Mouse (Mus musculus) midbrain, embryonic 14.5 days (tissue): ENCODE data around the gene Bmper. TPM values are rescaled to one million over a fixed set of nuclear protein-coding genes. Genes with fewer than 3 reads are reported as not detected.

Experiments
- ATAC-seq: fragments of 200-750 bp; cut with Nextera tagmentation; 2 replicates; pipeline ENCODE4 v1.8.0; 2017; ENCODE audit warnings: moderate number of reproducible peaks, moderate library complexity; ENCODE audit not compliant: low FRiP score, low TSS enrichment
- DNase-seq: peaks from one replicate; pipeline ENCODE4 v3.0.0-alpha.2; 2015
- H3K27ac ChIP-seq: fragments of 300-500 bp; sonication (generic); replicated peaks from 2 replicates; pipeline ENCODE4 v1.5.1; 2014; ENCODE audit warnings: mild to moderate bottlenecking, low read depth, low read length, moderate library complexity
- H3K27me3 ChIP-seq: fragments of 300-500 bp; sonication (generic); 2 replicates; pipeline ENCODE4 v1.6.1; 2014; ENCODE audit warnings: low read length, control low read depth, mixed read lengths; ENCODE audit not compliant: control insufficient read depth, insufficient read depth
- H3K36me3 ChIP-seq: fragments of 300-500 bp; sonication (generic); 2 replicates; pipeline ENCODE4 v1.6.1; 2014; ENCODE audit warnings: low read length, control low read depth; ENCODE audit not compliant: control insufficient read depth, insufficient read depth
- H3K4me1 ChIP-seq: fragments of 300-500 bp; sonication (generic); 2 replicates; pipeline ENCODE4 v1.6.1; 2014; ENCODE audit warnings: mild to moderate bottlenecking, antibody characterized with exemption, low read length, control low read depth; ENCODE audit not compliant: control insufficient read depth, insufficient read depth
- H3K4me2 ChIP-seq: fragments of 300-500 bp; sonication (generic); 2 replicates; pipeline ENCODE4 v1.6.1; 2014; ENCODE audit warnings: mild to moderate bottlenecking, low read length, moderate library complexity
- H3K4me3 ChIP-seq: fragments of 300-500 bp; sonication (generic); replicated peaks from 2 replicates; pipeline ENCODE4 v1.5.1; 2014; ENCODE audit warnings: low read depth, low read length
- H3K9ac ChIP-seq: fragments of 300-500 bp; sonication (generic); replicated peaks from 2 replicates; pipeline ENCODE4 v1.6.1; 2014; ENCODE audit warnings: mild to moderate bottlenecking, low read length, moderate library complexity
- H3K9me3 ChIP-seq: fragments of 300-500 bp; sonication (generic); 2 replicates; pipeline ENCODE4 v1.6.1; 2016; ENCODE audit warnings: low read length, control low read depth, mixed read lengths; ENCODE audit not compliant: control insufficient read depth
- WGBS: fragments of 180-500 bp; shearing (Covaris S2); extraction: QIAGEN DNeasy Blood & Tissue Kit; methylation state at CpG from one replicate; pipeline ENCODE4 v1.1.7; 2014; 5-methylcytosine and 5-hydroxymethylcytosine counted together
- polyA plus RNA-seq: library from polyadenylated mRNA; unstranded; fragments of >200 nt; fragmentation: Nextera tagmentation; extraction: Ambion mirVana; gene quantifications from 2 replicates; pipeline ENCODE4 v1.2.1, GENCODE M21; 2014

Gene Bmper
- polyA plus RNA-seq, 1 experiment from 2014 or later, result 5.3 TPM

DNA sequence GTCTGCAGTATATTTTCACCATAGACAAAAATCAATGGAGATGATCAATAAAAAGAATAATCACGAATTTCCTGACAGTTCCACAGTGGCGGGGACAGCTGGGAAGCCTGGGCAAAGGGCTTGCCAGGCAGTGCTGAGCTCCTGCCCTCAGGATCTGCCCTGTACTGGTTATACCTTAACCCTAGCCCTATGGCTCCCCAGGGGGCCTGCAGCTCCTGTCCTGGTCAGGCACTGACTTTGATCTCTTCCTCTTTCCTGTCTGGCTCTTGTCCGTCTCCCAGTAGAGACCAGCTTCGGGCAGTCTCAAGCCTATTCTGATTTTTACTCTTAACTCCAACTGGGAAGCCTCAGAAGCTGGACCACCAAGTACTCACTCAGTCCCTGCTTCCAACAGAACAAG lies 22.0 kb upstream of the Bmper start:
- Histone ChIP-seq H3K4me1 (peaks cover 24% of the 10 kb centered on the region), H3K36me3 (no peaks in the 10 kb centered on the region), H3K27ac (no peak overlapping the region), H3K4me2 (no peak overlapping the region), H3K4me3 (no peak overlapping the region), H3K27me3 (peaks cover 4% of the 10 kb centered on the region; the same call in 1 of the 2 replicates), H3K9ac (no peak overlapping the region), H3K9me3 (no peaks in the 10 kb centered on the region)
- no peak for DNase-seq
- ATAC-seq, result no peak
- 77% methylated on average over 4 of the region's 4 CpGs for WGBS

DNA sequence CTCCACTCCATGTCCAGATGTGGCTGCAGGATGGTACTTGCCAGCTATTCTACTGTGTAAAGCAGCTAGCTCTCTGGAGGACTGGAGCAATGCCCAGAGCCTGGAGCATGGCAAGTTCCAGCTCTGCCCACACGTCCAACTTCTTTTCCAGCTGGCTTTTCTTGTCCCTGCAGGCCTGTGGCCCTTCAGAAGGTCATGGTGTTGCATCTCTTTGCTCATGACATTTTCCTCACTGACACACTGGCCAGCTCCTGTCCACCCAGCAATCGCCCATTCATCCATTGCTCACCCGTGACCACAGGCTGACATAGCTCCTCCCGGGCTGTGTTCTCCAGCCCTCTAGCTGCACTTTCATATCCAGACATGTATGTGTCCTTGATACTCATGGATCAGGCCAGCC lies 20.4 kb upstream of the Bmper start:
- H3K27me3 ChIP-seq, result peaks cover 4% of the 10 kb centered on the region; the same call in 1 of the 2 replicates
- DNase-seq, result no peak
- H3K9ac ChIP-seq, result no peak overlapping the region
- 64% methylated on average over 4 of the region's 4 CpGs for WGBS
- no peak overlapping the region for H3K27ac ChIP-seq
- no peak overlapping the region for H3K4me3 ChIP-seq
- H3K9me3 ChIP-seq, result no peaks in the 10 kb centered on the region
- H3K4me1 ChIP-seq, result peaks cover 24% of the 10 kb centered on the region
- H3K4me2 ChIP-seq, result no peak overlapping the region
- no peak for ATAC-seq
- H3K36me3 ChIP-seq, result no peaks in the 10 kb centered on the region

DNA sequence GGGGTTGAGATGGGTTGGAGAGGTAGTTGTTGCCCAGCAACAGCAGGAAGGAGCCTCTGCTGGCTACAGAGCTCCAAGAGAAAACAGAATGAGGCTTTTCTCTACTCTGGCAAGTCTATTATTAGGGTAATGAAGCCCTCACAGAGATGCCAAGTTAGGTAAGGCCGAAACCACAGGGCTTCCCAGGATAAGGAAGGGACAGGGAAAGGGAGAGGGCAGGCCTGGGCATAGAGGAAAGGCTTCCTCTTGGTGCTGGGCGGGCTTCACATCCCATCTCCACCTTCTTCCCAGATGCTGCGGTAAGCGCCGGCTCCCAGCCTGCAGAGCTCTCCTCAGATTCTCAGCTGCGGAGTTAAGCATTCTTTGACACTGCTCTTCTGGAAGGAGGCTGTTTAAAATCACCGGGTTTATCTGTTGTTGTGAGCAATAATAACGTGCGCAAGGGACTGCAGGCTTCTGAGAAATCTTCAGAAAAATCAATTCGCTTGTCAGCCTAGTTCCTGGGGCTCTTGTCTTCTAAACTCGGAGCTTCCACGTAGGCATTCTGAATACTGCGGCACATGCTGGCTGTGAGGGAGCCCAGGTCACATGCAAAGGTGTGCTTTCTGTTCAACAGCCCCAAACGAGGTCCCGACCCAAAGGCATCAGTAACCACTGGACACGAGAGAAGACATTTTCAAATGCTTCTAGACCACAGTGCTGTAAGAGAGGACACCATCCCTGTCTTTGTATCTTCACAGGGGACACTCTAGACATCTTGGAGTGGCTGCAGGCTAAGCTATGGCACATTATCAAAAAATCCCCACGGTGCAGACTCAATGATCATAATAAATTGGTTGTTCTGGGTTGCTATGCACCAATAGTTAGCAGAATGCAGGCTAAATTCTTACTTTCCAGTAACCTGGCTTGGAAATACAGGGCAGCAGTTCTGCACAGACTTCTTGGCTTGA lies 18.3 kb upstream of the Bmper start:
- whole genome bisulfite sequencing, result 6% methylated on average over 17 of the region's 17 CpGs

DNA sequence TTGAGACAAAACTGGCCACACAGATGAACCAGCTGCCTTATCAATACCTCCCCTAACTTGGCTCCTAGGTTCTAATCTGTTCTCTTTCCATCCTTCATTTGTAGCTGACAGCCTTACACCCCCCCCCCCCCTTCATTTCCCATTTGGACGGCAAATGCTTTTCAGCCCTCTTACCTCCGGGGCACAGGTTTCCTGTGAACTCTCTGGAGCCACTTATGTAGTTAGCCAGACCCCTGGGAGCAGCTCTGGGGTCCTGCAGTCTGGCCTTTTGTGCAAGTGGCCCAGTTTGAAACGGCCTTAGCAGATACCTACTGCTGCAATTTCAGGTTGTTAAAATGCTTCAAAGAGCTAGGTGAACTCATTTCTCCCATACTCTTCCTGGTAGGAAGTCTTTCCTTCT lies 17.6 kb upstream of the Bmper start:
- Histone ChIP-seq H3K9ac (no peak overlapping the region), H3K27me3 (peaks cover 4% of the 10 kb centered on the region; the same call in 1 of the 2 replicates), H3K36me3 (no peaks in the 10 kb centered on the region), H3K27ac (peak overlapping the region; percentile 38; the same call in 1 of the 2 replicates), H3K4me1 (peaks cover 24% of the 10 kb centered on the region), H3K4me2 (peak overlapping the region; percentile 44; the same call in 1 of the 2 replicates), H3K9me3 (no peaks in the 10 kb centered on the region), H3K4me3 (no peak overlapping the region)
- no peak for ATAC-seq
- 19% methylated on average over 3 of the region's 3 CpGs for WGBS
- DNase-seq, result no peak

More for the DNA sequence above, 18.3 kb upstream of the Bmper start:
- Histone ChIP-seq H3K4me2 (peak overlapping the region; percentile 44), H3K4me1 (peaks cover 24% of the 10 kb centered on the region), H3K27ac (peak overlapping the region; percentile 58), H3K9ac (peak overlapping the region; percentile 21; the same call in 1 of the 2 replicates), H3K36me3 (no peaks in the 10 kb centered on the region), H3K27me3 (peaks cover 4% of the 10 kb centered on the region; the same call in 1 of the 2 replicates), H3K4me3 (0 out of 2 replicates have a peak overlapping the region, but pooled peaks have one; percentile 2), H3K9me3 (no peaks in the 10 kb centered on the region)
- peak; percentile 71 for ATAC-seq
- peak; percentile 69 for DNase-seq

DNA sequence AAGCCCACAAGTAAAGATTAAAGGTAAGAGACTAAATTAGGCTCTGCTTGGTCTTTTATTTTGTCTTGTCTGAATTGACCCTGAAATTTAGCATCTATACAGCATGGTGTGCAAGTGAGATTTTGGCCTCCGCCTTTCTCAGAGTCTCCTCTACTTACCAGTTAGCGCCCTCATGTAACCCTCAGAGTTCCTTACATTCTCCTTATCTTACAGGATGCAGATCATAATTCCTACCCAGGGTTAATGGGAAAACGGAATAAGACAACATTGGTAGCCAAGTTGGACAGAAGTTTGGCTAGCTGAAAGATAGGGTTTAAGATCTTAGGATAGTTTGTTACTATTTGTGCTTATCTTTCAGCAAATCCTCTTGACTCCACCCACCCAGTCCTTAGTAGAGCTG lies 17.1 kb upstream of the Bmper start:
- Histone ChIP-seq H3K36me3 (no peaks in the 10 kb centered on the region), H3K27ac (no peak overlapping the region), H3K9me3 (no peaks in the 10 kb centered on the region), H3K4me1 (peaks cover 24% of the 10 kb centered on the region), H3K4me3 (no peak overlapping the region), H3K27me3 (peaks cover 4% of the 10 kb centered on the region; the same call in 1 of the 2 replicates), H3K9ac (no peak overlapping the region), H3K4me2 (no peak overlapping the region)
- DNase-seq (no peak), ATAC-seq (no peak)
- WGBS, result 89% methylated on average over 3 of the region's 3 CpGs

DNA sequence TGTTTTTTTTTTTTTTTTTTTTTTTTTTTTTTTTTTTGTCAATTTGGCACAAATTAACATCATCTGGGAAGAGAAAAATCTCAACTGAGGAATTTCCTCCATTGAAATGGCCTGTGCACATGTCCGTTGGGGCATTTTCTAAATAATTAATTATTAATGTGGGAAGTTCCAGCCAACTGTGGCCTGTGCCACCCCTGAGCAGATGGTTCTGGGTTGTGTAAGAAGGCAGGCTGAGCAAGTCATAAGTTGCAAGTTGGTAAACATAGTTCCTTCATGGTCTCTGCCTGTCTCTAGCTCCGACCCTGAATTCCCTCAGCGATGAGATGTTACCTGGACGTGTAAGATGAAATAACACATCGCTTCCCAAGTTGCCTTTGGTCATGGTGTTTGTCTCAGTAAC lies 16.7 kb upstream of the Bmper start:
- DNase-seq (no peak), ATAC-seq (no peak)
- Histone ChIP-seq H3K4me2 (no peak overlapping the region), H3K36me3 (no peaks in the 10 kb centered on the region), H3K27me3 (peaks cover 4% of the 10 kb centered on the region; the same call in 1 of the 2 replicates), H3K9me3 (no peaks in the 10 kb centered on the region), H3K4me3 (no peak overlapping the region), H3K9ac (no peak overlapping the region), H3K27ac (no peak overlapping the region), H3K4me1 (peaks cover 24% of the 10 kb centered on the region)
- WGBS, result 85% methylated on average over 5 of the region's 5 CpGs

DNA sequence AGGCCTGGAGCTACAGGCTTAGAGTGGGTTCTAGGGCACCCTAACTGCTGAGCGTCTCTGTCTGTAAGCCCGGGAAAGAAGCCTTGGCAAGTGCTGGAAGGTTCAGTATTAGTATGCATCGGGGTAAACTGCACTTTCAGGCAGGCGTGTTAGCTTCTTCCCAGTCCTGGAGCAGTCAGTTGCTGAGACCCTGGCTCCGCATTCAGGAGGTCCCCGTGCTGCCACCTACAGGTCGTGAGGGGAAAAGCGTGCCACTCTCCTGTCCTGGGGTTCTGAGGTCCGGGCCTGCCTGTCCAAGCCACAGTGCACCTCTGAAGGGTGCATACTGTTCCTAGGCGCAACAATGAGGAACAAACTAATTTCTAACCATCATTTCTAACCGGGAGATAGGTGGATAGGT lies 10.6 kb upstream of the Bmper start:
- no peak overlapping the region for H3K4me3 ChIP-seq
- 4% methylated on average over 11 of the region's 11 CpGs for WGBS
- H3K36me3 ChIP-seq, result no peaks in the 10 kb centered on the region
- H3K27me3 ChIP-seq, result no peaks in the 10 kb centered on the region
- H3K9ac ChIP-seq, result no peak overlapping the region
- H3K4me2 ChIP-seq, result no peak overlapping the region
- peak; percentile 83 for ATAC-seq
- H3K9me3 ChIP-seq, result no peaks in the 10 kb centered on the region
- no peak overlapping the region for H3K27ac ChIP-seq
- DNase-seq, result peak; percentile 92
- H3K4me1 ChIP-seq, result no peaks in the 10 kb centered on the region

DNA sequence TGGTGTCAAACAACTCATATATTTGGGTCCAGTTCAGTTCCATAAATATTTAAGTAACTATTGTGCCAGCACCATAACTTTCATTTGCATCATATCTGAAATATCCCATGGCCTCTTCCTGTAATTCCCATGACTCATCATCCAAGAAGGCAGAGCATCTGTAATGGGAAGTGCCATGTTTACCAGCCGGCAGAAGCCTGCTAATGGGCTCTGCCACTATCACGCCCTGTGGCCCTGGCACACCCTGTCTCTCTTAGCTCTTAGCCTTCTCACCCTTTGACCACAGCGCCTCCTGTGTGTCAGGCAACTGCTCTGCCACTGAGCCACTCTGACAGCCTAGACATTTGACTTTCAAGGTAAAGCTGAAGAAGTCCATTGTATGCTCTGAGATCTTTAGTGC lies 3.1 kb upstream of the Bmper start:
- H3K4me2 ChIP-seq, result no peak overlapping the region
- ATAC-seq (no peak), DNase-seq (no peak)
- no peaks in the 10 kb centered on the region for H3K9me3 ChIP-seq
- WGBS, result 55% methylated on average over 3 of the region's 3 CpGs
- peaks cover 6% of the 10 kb centered on the region; the same call in 1 of the 2 replicates for H3K4me1 ChIP-seq
- H3K9ac ChIP-seq, result no peak overlapping the region
- H3K27me3 ChIP-seq, result peaks cover 12% of the 10 kb centered on the region
- H3K36me3 ChIP-seq, result no peaks in the 10 kb centered on the region
- no peak overlapping the region for H3K27ac ChIP-seq
- H3K4me3 ChIP-seq, result no peak overlapping the region
